Mouse (Mus musculus): ENCODE data around the gene Ext2.

Ext2 gene

DNA sequence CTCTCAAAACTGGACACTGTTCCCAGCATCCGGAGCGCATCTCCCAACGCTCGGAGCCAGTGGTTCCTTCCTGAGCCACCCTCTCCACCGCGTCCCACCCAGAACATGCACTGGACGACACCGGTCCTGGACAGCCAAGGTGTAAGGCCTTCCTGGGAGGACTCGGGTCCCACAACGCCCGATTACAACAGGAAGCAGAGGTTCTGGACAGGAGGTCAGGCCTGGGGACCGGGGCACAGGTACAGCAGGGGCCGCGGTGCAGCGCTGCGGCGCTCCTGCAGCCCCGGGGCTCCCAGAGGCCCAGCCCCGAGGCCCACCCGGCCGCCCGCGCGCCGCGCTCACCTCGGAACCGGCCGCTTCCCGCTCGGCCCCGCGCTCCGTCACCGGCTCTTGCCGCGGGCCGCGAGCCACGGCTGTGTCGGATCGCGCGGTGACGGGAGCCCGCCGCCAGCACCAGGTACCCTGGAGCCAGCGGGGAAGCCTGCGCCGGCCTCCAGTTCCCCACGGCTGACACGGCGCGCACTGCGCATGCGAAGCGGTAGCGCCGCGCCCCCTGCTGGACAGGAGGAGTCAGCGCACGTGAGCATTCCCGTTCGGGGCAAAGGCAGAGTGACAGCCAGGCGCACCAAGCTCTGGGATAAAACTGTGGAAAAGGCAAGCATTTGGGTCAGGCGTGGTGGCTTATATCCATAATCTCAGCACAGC, at the start of gene Ext2:
TSS of gene Ext2 (minus strand) at position 524 of the 705 bp plus-strand sequence.
- peak; percentile 82 for DNase-seq (ENCODE audit: low spot score)

- no peak for DNase-seq (ENCODE audit: low spot score)
These were observed 49.1 kb upstream of the Ext2 start for GRCm38 (mm10) chr2:93871411-93871925.

- DNase-seq (ENCODE audit: low spot score): peak; percentile 45
These were observed 48.5 kb upstream of the Ext2 start for GRCm38 (mm10) chr2:93870842-93871241.

DNA sequence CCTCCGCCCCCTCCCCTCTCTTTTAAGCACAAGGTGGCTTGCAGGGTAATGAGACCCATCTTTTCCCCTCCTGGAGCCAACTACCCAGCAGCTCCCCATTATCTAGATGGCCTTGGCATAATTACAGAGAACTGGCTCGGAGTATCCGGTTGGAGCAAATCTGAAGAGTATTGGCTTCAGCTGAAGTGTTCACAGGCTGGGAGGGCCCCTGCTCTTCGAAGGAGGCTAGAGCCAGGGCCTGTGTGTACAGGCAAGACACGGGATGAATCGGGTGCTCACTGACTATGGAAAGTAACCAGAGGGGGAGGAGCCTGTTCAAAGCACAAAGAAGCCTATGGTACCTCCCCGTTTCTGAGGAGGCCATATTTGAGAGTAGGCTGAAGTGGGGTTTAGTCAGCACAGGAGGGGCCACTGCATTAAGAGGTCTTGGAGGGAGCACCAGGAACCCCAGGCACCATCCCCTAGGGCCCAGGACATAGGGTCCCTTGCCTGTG, 46.8 kb upstream of the Ext2 start, which contains the start of gene Accsl:
TSS of gene Accsl (minus strand) at position 51 of the 494 bp plus-strand sequence.
- no peak for DNase-seq (ENCODE audit: low spot score)

DNA sequence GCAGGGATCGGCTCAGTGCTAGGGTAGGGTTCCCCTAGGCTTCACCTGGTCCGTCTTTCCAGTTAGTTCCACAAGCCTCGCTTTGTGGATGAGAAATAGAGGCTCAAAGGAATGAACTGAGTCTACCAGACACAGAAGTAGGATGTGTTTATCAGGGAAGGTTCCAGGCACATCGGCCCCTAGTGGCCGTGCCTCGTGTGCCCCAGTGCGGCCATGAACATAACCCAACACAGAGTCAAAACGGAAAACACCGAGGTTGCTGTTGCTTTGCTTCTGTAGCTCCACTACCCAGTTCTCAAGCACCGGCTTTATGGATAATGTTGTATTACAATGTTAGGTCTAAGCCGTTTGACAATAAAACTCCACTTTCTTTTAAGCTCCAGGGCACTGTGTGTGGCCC, 46.2 kb upstream of the Ext2 start:
- DNase-seq (ENCODE audit: low spot score): no peak

- no peak for DNase-seq (ENCODE audit: low spot score)
These were observed 40.9 kb upstream of the Ext2 start for GRCm38 (mm10) chr2:93863229-93863628.

GRCm38 (mm10) chr2:93858845-93859244, 36.5 kb upstream of the Ext2 start:
- no peak for DNase-seq (ENCODE audit: low spot score)

- no peak for DNase-seq (ENCODE audit: low spot score)
These were observed 28.9 kb upstream of the Ext2 start for GRCm38 (mm10) chr2:93851303-93851702.

- no peak for DNase-seq (ENCODE audit: low spot score)
These were observed 28.1 kb upstream of the Ext2 start for GRCm38 (mm10) chr2:93850317-93850944.

GRCm38 (mm10) chr2:93849505-93850089, 27.2 kb upstream of the Ext2 start, which contains the start of gene Accs:
TSS of gene Accs (minus strand) at chr2:93849943.
- peak; percentile 81 for DNase-seq (ENCODE audit: low spot score)

DNA sequence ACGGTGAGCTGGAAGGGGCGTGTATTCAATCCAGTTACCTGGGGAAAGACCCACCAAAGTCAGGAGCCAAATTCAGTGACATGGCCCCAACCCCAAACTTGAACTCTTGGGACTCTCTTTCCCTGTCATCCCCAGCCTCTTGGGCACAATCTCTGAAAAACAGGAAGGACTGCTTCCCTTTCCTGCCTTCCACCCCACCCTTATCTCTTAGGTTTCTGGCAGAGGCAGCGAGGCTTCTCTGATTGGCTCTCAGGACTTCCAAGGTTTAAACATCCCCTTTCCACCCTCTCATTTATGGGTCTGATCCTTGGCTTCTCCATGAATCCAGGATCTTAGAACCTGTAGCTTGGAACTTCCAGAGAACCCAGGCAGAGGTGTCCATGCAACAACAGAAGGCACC, 19.0 kb upstream of the Ext2 start:
- DNase-seq (ENCODE audit: low spot score): no peak

GRCm38 (mm10) chr2:93840109-93840508, 17.7 kb upstream of the Ext2 start:
- no peak for DNase-seq (ENCODE audit: low spot score)

DNA sequence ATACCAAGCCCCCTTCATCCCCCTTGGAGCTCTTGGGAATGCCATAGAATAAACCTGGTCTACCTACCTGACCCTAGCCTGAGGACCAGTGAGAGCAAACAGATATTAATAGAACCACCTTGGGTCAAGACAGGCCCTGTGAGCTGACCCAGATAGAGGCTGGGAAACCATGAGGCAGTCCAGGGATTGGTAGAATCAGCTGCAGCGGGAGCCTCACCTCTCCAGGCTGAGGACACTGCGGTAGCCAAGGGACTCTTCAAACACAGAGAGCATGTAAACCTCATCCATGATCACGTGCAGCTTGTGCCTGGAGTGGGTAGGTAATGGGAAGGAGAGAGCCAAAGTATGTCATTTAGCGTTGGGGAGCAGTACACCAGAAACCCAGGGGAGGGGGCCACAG, 16.6 kb upstream of the Ext2 start:
- DNase-seq (ENCODE audit: low spot score): no peak

DNA sequence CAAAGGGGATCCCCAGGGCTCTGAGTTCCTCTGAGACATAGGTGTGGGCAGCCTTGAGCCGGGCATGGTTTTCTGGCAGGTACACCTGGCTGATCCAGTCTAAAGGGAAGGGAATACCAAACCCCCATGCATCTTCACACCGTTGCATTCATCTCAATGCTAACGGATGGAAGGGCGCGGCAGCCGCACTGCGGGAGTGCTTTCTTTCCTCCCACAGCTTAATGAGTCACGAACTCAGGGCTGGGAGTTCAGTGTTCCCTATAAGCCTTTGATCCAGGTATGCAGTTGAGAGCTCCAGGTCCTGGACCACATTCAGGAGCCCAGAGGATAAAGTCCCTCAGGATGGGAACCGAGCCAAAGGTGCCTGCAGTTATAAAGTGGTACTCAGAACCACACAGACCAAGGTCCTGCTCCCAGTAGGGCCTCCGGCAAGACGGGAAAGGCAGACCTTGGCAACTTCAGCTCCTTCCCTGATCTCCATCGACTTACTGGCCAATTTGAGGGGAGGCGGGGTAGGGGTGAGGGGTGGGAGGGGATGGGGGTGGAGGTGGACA, 13.9 kb upstream of the Ext2 start:
- DNase-seq (ENCODE audit: low spot score): no peak

- DNase-seq (ENCODE audit: low spot score): no peak
These were observed 13.2 kb upstream of the Ext2 start for GRCm38 (mm10) chr2:93835596-93835995.

DNA sequence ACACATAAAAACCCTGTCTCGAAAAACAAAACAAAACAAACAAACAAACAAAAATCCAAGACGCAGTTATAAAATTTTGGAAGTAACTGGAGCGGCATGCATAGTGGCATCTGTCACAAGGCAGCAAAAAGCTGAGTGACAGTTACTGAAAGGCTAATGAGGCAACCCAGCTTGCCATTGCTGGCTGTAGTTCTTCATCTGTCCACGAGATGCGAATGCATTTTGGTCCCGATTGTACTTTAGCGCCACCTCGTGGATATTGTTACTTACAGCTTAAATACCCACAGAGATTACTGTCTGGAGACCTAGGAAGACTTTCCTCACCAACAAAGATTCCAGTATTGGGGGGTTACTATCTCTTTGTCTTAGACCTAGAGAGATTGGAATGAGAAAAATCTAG, 1.2 kb upstream of the Ext2 start:
- DNase-seq (ENCODE audit: low spot score): peak; percentile 57

DNA sequence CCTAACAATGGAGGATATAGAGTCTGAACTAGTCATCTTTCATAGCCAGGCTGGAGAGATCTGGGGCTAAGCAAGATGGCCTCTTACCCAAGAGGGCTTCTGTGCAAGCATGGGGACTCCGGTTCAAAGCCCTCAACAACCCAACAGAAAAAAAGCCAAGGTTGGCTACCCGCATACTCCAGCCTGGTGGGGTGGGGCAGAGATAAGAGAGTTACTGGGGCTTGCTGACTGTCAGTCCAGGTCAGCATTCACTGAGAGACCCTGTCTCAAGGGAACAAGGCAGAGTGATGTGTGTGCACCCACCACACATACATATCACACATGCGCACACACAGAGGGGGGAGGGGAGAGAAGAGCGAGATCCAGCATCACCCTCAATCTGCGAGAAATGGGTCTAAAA, 4.6 kb downstream of the Ext2 start:
- DNase-seq (ENCODE audit: low spot score): no peak

DNA sequence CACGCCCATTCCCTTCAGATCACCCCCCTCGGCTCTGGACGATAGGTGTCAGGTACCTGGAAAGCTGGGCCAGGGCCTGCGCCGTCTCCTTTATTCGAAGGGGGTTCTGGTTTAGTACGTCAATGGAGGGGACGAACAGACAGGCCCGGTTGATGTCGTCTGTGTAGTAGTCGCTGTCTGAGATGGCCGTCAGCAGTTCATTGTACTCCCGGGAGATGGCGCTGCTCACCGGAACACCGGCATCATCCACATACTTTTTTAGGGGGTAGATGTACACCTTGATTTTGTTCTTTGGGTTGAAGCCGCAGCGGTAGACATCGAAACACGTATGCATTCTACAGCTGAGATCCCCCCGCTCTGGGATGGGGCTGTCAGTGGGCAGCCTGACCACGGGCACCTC, 9.0 kb downstream of the Ext2 start:
- DNase-seq (ENCODE audit: low spot score): no peak

DNA sequence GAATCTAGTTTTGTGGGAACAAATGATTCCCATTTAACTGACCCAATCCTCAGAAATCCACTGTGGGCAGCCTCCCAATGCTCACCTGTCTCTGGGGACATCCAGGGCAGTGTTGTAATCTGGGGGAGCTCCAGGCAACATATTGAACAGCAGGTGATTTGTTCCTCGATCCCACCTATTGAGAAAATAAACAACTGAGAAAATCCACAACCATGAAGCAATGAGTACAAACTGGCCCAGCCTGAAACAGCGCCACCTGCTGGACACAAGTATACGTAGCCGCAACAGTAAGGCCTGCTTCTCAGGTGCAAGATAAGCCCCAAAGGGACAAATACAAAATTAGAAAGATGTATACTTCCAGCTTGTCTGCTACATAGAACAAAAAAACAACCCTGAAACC, 10.6 kb downstream of the Ext2 start:
- no peak for DNase-seq (ENCODE audit: low spot score)

DNA sequence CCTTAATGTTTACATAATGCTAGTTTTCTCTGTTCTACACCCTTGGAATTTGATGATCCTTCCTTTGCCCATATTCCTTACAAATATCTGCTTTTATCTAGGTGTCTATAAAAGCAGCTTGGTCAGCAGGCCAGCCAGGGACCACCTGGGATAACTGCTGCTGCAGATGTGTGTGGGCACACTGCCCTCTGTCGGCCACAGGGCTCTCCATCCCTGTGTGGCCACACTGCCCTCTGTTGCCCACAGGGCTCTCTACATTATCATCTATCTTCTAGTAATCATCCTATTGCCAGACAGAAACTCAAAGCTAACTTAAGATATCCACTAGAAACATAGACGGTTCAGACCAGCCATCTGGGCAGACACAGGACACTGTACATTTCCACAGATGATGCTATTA, 12.4 kb downstream of the Ext2 start:
- no peak for DNase-seq (ENCODE audit: low spot score)

DNA sequence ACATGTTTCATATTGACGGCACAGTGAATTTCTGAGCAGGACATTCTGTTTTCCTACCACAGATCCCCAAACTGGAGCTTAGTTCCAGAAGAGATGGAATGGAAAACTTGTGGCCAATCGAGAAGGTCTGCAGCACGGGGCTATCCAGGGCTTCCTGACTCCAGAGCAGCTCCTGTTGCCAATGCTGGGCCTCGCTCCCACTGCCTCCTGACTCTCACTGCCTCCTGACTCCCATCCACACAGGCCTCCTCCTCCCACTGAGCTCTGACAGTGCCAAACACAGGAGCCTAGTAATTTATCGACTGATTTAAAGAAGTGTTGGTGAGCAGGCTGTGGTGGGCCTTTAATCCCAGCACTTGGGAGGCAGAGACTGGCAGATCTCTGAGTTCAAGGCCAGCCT, 14.3 kb downstream of the Ext2 start:
- DNase-seq (ENCODE audit: low spot score): no peak

DNA sequence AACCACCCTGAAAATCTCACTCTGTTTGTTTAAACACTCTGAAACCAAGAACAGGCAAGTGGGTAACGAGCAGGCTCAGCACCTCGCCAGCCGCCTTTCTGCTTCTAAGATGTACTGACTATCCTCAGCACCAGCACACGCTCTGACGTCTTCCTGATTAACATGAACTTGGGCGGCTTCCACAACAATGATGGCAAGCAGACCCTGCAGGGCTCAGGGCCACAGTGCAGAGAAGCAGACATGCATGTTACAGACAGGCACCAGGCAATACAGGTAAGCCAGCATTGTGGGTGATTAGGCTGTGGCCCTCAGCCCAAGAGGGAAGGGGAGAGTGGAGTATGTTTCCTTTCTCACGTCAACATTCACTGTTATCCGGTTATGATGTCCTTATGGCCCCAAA, 14.9 kb downstream of the Ext2 start:
- DNase-seq (ENCODE audit: low spot score): no peak
